Mouse (Mus musculus): ENCODE measurements around the gene Cnih2.

GRCm38 (mm10) chr19:5139640-5140039 lies 41.3 kb upstream of the Cnih2 start:
- TF ChIP-seq CTCF (IDR thresholded peaks at IDR 0.05; ENCODE audit: low read depth, low read length), result no peak; the same call in 1 of the 2 replicates
- TF ChIP-seq POLR2A (IDR thresholded peaks at IDR 0.05; ENCODE audit: extremely low read depth, insufficient read depth, low read length), result no peak
